Mouse (Mus musculus): ENCODE results near the gene Arhgap27.
"Not testable (repeated sequence)": the region's sequence is repeated elsewhere in the genome, so short reads cannot be mapped to it uniquely, and the experiment has no call there.

Gene Arhgap27

DNA sequence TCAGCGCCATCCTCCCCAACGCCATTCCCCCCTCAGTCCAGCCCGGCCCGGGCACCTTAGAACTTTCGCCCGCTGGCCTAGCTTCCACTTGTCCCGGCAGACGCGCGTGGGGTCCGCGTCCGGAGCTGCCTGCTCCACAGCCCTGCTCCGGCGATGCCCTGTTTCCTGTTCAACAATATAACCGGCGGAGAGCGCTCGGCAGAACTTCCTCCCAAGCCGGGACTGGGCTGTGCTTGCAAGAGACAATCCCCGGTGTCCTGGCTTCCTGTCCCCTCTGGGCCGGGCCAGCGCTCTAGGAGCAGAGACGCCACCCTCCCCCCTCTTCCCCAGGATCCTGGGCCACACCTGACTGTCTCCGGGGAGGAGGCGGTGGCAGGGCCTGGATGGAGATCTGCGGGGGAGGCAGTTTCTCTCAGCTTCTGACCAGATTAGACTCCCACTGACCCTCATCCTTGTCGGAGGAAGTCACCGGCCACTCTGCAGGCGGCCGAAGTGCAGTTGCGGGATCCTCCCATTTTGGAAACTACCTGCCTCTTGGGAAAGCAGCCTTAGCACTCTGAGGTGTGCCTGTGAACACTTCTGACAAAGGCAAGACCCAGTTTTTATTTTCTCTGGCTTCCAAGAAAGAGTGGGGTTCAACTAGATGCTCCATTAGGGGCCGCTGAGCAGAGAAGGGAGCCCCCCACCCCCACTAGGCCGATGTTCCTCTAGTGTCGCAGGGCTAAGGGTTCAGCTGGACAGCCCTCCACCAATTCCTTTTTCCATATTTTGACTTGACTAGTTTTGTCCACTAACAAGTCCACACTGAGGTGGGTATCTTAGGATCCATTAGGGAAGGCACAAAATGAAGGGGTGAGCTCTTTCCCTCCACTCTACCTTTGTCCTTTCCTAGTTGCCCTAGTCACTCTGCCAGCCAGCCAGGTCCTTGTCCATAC is at the start of gene Arhgap27:
Arhgap27 (minus strand) TSS at position 479 of the 935 bp plus-strand sequence.
- DNase-seq (ENCODE audit: extremely low spot score, low spot score) = peak; percentile 60

DNA sequence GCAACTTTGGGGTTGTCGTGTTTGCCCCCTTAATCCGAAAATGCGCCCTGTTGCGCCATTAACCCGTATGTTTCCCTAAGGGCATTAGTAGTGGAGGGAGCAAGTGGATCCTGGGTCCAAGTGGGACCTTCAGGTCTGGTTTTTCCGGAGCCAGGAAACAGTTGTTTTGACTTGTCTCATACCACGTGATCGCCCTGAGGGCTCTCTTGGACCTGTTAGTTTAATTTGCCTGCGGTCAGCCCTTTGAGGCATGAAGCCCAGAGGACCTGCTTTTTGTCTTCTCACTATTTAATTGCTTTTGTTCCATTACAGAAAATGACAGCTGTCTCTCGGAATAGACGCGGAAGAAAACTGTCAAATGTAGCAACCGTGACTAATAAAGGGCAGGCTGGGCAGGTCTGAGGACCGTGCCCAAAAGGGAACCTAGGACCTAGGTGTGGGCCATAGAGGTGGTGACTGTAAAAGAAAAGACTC is 49.5 kb upstream of the Arhgap27 start:
- DNase-seq (ENCODE audit: extremely low spot score, low spot score) = no peak

DNA sequence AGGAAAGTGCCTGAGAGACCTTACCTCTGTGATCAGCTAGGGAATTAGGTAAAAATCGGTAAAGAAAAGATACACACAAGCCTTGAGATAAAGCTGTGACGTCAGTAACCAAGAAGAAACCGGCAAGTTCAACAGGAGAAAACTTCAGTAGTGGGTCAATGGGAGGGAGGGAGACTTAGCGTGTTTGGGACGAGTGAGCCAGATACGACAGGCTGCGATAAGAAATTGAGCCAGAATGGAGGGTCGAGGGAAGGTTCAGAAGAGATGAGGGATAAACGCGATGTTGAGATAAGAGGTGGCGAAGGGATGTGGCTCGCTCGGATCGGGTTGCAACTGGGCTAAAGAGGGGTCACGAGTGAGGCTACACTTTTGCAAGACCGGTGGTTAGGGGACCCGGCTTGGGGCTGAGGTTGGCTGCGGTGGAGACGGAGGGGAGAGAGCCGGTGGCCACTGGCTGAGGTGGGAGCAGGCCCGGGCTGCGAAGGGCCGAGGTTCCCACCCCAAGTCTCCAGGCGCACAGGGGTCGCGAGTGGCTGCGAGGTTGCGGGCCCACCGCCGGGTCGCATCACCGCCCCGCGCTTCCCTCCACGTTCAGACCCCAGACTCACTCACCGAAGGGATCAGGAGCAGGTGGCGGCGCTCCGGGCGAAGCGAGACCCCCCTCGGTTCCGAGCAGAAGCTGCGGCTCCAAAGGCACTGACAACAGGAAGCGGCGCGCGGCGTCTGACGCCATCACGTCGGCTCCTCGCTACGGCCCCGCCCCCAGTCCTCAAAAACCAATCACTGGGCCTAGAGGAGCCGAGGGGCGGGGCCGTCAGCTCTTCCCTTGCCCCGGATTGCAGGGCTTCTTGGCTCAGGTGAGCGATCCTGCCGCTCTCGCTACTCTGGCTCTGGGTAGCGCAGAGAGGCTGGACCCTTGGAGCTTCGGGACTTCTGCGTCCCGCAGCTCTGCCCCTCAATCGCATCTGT is 48.8 kb upstream of the Arhgap27 start, which contains the start of gene Plekhm1:
Plekhm1 (minus strand) TSS at position 707 of the 969 bp plus-strand sequence.
- DNase-seq (ENCODE audit: extremely low spot score, low spot score) = peak; percentile 93

DNA sequence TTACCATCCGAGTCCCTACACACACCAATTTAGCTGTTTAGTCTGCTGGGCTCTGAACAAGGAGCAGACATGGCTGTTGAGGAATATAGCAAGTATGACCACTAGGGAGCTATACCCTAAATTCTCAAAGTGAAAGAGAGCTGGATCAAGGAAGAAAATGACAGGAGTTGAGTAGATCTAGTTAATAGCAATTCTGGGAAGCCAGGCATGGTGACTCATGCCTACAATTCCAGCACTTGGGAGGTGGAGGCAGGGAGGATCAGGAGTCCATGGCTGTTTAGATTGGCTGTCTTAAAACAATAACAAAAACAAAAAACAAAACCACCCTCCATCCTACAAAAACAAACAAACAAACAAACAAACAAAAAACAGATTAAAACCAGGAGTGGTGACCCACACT is 47.8 kb upstream of the Arhgap27 start:
- no peak for DNase-seq (ENCODE audit: extremely low spot score, low spot score)

DNA sequence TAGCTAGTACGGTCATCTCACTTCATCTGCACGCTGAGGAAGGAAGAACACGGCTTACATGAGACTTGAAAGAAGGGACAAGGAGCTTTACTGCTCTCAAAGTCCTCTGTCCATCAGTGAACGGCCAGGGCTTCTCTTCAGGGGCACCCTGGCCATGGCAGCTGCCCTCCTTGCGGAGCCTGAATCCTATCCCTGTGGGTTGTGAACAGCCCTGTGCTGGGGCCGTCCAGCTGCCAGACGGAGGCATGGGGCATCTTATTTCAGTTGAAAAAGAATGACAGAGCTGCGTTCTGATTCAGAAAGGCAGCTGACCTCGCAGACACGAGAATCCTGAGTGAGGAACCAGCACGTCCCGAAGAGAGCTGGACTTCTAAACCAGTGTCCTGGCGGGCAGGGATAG is 45.4 kb upstream of the Arhgap27 start:
- no peak for DNase-seq (ENCODE audit: extremely low spot score, low spot score)

DNA sequence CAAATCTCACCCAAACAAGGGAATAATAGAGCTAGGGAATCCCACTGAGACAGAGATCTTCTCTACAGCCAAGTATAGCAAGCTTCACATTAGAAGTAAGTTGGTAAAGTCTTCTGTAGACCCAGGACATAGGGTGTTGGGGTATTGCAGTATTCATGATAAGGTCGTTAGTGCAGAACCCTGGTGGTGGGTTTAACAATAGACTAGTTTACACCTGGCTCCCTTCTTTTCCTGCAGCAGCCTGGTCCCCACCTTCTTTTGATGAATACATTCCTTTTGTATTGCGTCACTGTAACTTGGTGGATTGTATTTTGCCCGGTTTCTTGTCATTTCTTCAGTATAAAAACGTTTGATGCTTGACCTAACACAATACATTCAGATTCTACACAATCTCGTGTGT is 43.6 kb upstream of the Arhgap27 start:
- DNase-seq (ENCODE audit: extremely low spot score, low spot score) = not testable (repeated sequence)

DNA sequence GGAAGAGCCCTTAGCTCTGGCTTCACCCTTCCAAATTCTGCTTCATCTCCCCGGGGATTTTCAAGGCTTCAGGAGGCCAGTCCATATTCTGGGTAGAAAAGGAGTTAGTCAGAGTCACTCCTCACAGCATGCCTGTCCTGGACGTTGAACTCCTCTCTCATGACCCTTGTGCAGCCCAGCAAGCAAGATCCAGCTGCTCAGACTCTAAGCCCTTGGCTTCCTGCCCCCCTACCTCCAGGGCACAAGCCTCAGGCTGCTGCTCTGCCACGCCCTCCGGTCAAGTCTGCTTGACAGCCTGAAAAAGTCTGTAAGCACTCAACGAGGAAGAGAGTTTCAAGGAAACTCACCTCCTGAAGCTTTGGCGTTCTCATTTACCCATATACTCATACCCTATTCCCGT is 43.1 kb upstream of the Arhgap27 start:
- DNase-seq (ENCODE audit: extremely low spot score, low spot score) = no peak

DNA sequence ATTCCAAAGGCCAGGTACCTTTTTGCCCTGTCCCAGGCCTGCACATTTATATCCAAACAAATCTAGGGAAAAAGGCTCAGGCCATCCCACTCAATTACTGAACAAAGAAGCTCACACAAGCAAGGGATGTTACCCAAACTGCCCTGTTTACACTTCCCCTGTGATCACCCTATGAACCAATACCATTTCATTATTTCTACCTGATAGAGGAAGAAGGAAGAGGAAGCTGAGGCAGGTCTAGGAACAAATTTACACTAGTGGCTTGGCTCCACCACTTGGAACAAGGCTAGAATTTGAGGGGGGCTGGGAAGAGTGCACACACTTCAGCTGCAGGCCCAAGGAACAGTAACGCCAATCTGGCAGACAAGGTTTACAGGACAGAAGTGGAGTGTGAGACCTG is 42.3 kb upstream of the Arhgap27 start:
- no peak for DNase-seq (ENCODE audit: extremely low spot score, low spot score)

DNA sequence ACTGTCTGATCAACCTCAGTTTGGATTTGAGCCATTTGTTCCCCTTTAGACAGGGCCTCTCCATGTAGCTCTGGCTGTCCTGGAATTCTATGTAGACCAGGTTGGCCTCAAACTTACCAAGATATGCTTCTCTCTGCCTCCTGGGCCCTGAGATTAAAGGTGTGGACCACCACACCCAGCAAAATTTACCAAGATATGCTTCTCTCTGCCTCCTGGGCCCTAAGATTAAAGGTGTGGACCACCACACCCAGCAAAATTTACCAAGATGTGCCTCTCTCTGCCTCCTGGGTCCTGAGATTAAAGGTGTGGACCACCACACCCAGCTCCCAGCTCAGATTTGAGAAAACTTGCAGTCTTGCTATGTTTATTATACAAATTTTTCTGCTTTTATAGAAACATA is 41.1 kb upstream of the Arhgap27 start:
- DNase-seq (ENCODE audit: extremely low spot score, low spot score) = no peak

DNA sequence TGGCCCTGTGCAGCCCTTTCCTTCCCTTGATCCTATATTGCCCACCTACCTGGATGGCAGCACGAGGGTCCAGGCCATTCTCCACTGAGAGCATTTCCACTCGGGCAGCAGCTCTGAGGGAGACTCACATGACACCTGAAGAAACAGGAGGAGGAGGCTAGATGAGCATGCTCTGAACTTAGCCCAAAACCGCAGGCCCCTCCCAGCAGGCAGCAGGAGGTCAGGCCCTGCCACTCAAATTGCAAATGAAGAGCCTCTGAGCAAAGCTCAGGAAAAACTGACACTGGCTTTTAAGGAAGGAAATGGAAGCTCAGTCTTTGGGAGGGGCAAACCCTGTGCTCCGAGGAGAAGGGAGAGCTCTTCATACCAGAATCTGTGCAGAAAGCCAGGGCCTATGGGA is 40.3 kb upstream of the Arhgap27 start:
- DNase-seq (ENCODE audit: extremely low spot score, low spot score) = no peak

DNA sequence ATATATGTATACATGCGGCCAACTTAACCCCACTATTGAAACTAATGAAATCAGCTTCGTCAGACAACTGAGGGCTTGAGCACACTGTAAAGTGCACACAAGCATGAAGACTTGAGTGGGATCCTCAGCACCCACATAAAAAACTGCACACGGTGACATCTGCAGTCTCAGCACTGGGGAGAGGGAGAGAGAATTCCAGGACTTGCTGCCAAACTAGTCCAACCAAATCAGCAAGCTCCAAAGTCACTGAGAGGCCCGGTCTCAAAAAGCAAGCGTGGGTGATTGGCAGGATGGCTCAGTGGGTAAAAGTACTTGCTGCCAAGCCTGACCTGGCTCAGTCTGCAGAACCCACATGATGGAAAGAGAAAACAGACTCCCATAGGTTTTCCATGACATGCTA is 39.2 kb upstream of the Arhgap27 start:
- DNase-seq (ENCODE audit: extremely low spot score, low spot score) = no peak

DNA sequence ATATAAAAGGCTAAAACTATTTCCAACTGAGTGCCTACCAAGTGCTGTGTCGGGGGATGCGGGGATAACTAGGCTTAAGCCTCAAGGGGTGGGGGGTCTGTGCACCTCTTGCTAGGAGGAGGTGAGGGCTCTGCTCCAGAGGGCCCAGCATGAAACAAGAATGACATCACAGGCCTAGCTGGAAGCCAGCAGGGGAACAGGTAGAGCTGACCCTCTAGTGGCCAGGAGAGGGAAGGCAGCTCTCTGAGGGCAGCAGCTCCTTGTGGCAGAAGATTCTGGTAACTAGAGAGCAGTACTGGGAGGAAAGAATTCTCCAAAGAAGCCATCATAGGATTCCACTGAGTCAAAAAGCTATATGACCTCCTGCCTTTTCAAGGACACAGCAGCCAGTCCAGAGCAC is 38.7 kb upstream of the Arhgap27 start:
- peak; percentile 19 for DNase-seq (ENCODE audit: extremely low spot score, low spot score)

DNA sequence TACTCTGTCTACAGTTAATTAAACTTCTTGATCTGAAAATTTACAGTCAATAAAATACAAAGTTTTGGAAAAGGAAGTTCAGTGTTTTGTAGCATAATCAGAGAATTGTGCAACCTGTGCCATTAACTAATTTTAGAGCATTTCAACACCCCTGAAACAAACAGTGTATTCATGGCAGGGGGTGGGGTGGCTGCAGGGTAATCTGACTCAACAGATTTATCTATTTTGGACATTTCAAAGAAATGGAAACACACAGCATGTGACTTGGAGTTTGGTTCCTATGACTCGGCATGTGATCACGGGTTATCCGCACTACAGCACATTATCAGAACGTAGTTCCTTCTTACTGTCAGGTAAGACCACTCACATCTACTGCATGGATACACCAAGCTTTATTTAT is 36.5 kb upstream of the Arhgap27 start:
- DNase-seq (ENCODE audit: extremely low spot score, low spot score) = no peak

DNA sequence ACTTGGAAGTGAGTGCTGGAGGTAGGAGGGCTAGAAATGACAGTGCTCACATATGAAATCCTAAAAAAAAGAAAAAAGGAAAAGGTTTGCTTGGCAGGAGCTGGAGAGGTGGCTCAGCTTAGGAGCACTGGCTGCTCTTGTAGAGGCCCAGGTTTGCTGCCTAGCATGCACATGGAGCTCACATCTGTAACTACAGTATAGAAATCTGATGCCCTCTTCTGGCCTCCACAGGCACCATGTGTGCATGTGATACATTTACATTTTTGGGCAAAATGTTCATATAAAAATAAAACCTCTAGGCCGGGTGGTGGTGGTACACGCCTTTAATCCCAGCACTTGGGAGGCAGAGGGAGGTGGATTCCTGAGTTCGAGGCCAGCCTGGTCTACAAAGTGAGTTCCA is 35.6 kb upstream of the Arhgap27 start:
- DNase-seq (ENCODE audit: extremely low spot score, low spot score) = no peak

DNA sequence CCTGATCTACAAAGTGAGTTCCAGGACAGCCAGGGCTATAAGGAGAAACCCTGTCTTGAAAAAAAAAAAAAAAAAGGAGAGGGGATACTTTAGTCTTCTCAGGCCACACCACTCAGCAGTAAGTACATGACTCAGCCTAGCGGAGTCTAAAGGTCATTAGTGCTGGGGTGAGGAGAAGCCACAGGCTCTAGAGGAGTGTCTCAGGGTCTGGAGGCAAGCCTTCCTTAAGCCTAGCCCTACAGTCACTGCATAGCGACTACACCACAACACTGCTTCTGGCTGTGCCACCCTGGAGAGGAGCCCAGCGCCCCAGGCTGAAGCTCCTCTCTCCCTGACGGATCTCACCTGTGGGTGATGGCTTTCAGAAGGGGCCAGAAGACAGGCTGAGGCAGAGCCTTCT is 33.2 kb upstream of the Arhgap27 start:
- DNase-seq (ENCODE audit: extremely low spot score, low spot score) = no peak

DNA sequence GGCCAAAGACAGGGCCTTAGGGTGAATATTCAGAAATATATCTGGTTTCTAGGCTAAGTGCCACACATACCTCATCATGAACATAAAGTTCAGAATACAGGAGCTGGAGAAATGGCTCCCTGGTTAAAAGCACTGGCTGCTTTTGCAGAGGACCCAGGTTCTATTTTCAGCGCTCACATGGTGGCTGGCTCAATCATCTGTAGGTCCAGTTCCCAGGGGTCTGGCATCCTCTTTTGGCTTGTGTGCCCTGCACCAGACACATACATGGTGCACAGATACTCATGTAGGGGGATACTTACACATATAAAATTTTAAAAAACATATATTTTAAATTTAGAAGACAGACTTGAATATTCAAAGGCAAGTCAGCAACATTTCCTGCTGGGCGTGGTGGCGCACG is 32.7 kb upstream of the Arhgap27 start:
- no peak for DNase-seq (ENCODE audit: extremely low spot score, low spot score)

DNA sequence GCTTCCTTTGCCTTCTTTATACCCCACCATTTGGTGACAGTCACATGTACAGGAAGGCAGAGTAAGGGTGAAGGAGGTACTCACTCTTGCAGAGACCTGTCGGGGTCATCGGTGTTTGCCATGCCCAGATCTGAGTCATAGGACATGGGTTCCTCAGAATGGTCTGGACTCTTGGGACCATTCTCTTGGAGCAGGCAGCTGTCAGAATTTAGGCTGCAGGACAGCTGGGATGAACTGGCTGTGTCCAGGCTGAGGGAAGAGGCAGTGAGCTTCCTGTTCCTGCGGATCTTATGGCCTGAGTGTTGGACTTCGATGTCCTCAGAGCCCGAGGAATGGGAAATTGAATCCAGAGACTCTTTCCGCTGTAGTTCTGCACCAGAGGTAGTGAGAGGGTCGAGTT is 31.1 kb upstream of the Arhgap27 start:
- DNase-seq (ENCODE audit: extremely low spot score, low spot score) = no peak

DNA sequence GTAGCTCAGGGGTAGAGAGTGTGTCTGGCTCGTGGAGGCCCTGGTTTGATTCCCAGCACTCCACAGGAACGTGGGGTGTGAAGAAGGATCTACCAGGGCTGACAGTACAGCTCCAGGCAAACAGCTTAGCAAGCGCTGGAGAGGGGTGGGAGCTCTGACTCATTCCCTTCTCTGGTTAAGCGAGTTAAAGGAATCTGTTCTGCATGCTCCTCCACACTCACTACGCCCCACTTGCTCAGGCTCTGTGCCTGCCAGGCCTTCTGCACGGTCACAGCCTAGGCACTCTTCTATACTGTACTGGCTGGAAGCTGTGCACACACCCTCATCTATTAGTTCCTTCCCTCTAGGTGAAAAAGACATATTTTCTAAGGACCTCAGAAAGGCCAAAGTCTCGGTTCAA is 30.5 kb upstream of the Arhgap27 start:
- DNase-seq (ENCODE audit: extremely low spot score, low spot score) = no peak

DNA sequence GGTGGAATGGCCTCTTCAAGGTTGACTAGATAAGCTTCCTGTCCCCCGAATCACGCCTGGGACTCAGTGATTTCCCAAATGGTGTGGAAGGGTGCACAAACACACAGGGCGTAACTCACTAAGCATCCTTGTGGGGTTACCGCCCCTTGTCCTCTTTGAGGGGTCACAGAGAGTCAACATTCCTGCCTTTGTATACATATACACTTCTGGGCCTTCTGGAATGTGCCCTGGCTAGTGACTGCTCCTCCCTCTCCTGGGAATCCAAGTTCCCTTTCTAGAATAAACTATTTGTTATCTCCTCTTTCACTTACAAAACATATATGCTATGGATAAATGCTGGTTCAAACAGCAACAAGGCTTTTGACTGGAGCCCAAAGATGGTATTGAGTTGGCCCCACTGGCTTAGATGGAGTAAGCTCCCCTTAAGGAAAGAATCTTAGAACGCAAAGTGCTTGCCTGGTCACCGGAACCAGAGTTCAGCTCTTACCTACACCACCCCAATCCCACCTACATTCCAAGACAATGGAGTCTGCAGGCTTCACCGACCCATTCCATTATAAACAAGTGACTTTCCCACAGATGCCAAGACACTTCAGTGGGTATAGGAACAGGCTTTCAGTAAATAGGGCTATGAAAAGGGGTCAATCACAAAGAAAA is 24.5 kb upstream of the Arhgap27 start:
- no peak for DNase-seq (ENCODE audit: extremely low spot score, low spot score)

DNA sequence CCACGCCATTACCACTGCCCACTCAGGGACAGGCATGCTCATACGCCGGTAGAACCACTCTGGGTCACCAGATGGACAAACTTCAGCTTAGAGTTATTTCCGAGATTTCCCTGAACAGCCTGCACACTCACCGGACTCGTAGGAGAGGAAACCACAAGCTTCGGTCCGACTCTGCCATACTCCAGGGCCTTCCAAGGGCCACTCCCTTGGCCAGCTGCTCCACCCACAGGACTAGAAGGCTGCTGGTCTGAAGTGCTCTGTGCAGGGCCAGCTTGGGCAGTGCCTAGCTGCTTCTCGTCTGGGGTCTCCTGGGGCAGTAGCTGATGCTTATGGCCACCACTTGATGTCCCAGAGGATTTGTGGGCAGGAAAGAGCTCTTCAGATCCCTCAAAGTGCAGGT is 23.3 kb upstream of the Arhgap27 start:
- DNase-seq (ENCODE audit: extremely low spot score, low spot score) = no peak

DNA sequence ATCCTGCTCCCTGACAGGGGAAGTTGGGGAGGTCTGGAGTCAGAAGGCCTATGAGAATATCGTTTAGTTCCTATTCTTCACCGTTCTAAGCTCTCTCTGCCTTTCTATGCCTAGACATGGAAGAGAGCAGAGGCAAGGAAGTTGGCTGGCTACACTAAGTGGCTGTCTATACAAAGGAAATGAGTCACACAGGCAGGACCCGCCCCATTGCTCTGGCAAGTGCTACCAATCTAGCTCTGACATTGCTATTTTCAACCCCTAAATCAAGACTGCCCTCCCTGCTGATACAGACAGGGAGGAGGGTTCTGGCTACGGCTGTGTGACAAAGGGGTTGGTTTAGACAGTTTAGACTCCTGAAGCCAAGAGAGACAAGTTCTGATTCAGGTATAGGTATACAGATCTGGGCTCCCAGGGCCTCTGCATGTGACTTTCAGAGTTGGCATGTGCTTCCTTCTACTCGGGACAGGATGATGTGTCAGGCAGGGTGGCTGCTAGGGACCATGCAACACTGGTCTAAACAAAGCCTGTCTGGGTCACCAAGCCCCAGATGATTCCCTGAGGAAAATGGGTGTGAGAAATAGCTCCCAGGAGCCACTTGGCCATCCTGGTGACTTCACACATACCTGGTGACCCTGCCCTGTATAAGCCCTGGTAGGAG is 18.6 kb upstream of the Arhgap27 start:
- DNase-seq (ENCODE audit: extremely low spot score, low spot score) = no peak

All from neural tube, embryonic 10.5 days (tissue).